Mouse (Mus musculus) hindbrain, embryonic 14.5 days (tissue): ENCODE results near the gene Plekhj1. TPM values are rescaled to one million over a fixed set of nuclear protein-coding genes. Genes with fewer than 3 reads are reported as not detected.

Experiments used
- ATAC-seq: fragments of 200-750 bp; cut with Nextera tagmentation; 2 replicates; pipeline ENCODE4 v1.8.0; 2017; ENCODE audit warnings: moderate number of reproducible peaks, mild to moderate bottlenecking, moderate TSS enrichment, moderate library complexity; ENCODE audit not compliant: low FRiP score
- DNase-seq: peaks from one replicate; pipeline ENCODE4 v3.0.0-alpha.2; 2015; ENCODE audit warnings: low spot score
- H3K27ac ChIP-seq: fragments of 300-500 bp; sonication (generic); 2 replicates; pipeline ENCODE4 v1.5.1; 2014; ENCODE audit warnings: mild to moderate bottlenecking, moderate library complexity
- H3K27me3 ChIP-seq: fragments of 300-500 bp; sonication (generic); 2 replicates; pipeline ENCODE4 v1.6.1; 2014; ENCODE audit warnings: mild to moderate bottlenecking, low read length, mixed read lengths; ENCODE audit not compliant: control insufficient read depth, insufficient read depth
- H3K36me3 ChIP-seq: fragments of 300-500 bp; sonication (generic); replicated peaks from 2 replicates; pipeline ENCODE4 v1.6.1; 2014; ENCODE audit not compliant: control insufficient read depth, insufficient read depth
- H3K4me1 ChIP-seq: fragments of 300-500 bp; sonication (generic); replicated peaks from 2 replicates; pipeline ENCODE4 v1.6.1; 2014; ENCODE audit warnings: antibody characterized with exemption, low read length, mixed read lengths; ENCODE audit not compliant: control insufficient read depth, insufficient read depth
- H3K4me2 ChIP-seq: fragments of 300-500 bp; sonication (generic); replicated peaks from 2 replicates; pipeline ENCODE4 v1.6.1; 2014; ENCODE audit warnings: mild to moderate bottlenecking, moderate library complexity
- H3K4me3 ChIP-seq: fragments of 300-500 bp; sonication (generic); replicated peaks from 2 replicates; pipeline ENCODE4 v1.5.1; 2014; ENCODE audit warnings: mild to moderate bottlenecking, low read length
- H3K9ac ChIP-seq: fragments of 300-500 bp; sonication (generic); 2 replicates; pipeline ENCODE4 v1.6.1; 2014
- H3K9me3 ChIP-seq: fragments of 300-500 bp; sonication (generic); 2 replicates; pipeline ENCODE4 v1.6.1; 2016; ENCODE audit warnings: low read length; ENCODE audit not compliant: control insufficient read depth
- WGBS: fragments of 180-500 bp; shearing (Covaris S2); extraction: QIAGEN DNeasy Blood & Tissue Kit; methylation state at CpG from one replicate; pipeline ENCODE4 v1.1.7; 2014; 5-methylcytosine and 5-hydroxymethylcytosine counted together
- polyA plus RNA-seq: library from polyadenylated mRNA; unstranded; fragments of >200 nt; fragmentation: Nextera tagmentation; extraction: Ambion mirVana; gene quantifications from 2 replicates; pipeline ENCODE4 v1.2.1, GENCODE M21; 2014

Gene Plekhj1
- polyA plus RNA-seq, 1 experiment from 2014 or later: 123 TPM

DNA sequence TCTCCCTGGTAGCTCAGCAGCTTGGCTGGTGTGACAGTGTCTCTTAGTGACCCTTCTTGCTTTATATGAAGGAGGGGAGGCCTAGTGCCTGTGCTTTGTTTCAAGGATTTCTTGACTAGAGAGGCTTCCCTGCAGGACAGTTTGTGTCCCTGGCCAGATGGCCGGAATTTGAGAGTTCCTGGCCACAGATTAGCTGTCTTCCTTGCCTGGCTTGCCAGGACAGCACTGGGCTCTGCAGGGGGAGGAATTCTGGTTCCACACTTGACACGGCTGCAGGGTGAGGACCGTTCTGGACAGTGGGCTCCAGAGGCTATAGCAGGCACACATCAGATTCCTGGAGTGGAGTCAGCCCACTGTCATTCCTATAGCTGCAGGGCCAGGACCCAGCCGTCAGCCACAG, 22.7 kb downstream of the Plekhj1 start:
- Histone ChIP-seq H3K9me3 (no peaks in the 10 kb centered on the region), H3K27ac (no peak overlapping the region), H3K4me3 (no peak overlapping the region), H3K27me3 (no peaks in the 10 kb centered on the region), H3K4me1 (no peaks in the 10 kb centered on the region), H3K36me3 (peaks cover 96% of the 10 kb centered on the region), H3K9ac (no peak overlapping the region), H3K4me2 (no peak overlapping the region)
- 94% methylated on average over 4 of the region's 4 CpGs for WGBS
- ATAC-seq (no peak), DNase-seq (no peak)

DNA sequence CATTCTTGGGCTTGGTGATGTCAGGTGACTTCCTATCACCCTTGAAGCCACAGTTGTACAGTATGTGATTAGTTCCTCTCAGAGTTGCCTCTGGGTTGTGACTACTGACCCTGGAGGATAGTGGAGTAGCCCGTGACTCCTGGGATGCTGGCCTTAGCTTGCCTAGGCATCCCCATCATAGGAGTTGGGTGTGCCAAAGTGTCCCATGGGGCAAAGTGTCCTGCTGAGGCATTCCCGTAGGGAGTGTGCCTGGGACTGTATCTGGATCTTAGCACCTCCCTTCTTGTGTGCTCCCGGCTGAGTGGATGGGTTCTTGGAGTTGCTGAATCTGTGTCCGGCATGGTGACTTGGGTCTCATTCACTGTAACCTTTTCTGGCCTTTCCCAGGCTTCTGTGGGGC, 23.4 kb downstream of the Plekhj1 start:
- no peaks in the 10 kb centered on the region for H3K27me3 ChIP-seq
- no peak for DNase-seq
- H3K27ac ChIP-seq: no peak overlapping the region
- no peaks in the 10 kb centered on the region for H3K9me3 ChIP-seq
- H3K4me3 ChIP-seq: no peak overlapping the region
- 91% methylated on average over 4 of the region's 4 CpGs for WGBS
- no peak overlapping the region for H3K9ac ChIP-seq
- peaks cover 96% of the 10 kb centered on the region for H3K36me3 ChIP-seq
- H3K4me1 ChIP-seq: no peaks in the 10 kb centered on the region
- no peak overlapping the region for H3K4me2 ChIP-seq
- peak; percentile 43; the same call in 1 of the 2 replicates for ATAC-seq

DNA sequence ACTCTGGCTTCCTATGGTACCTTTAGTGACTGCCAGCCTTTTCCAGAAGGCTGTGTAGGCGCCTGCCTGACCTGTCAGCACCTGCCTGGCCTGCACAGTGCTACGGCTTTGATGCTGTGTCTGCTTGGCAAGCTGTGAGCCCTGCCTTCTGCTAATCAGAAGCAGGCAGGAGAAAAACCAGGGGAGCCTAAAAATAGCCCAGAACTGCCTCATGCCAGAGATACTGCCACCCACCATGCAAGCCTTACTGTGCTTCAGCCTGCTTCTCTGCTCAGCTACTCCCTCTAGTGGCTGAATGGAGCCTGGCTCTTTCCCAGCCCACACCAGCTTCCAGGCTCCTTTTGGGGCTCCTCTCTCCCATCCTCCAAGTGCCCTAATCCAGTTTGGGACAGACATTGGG, 23.9 kb downstream of the Plekhj1 start:
- H3K36me3 ChIP-seq: peaks cover 96% of the 10 kb centered on the region
- WGBS: 73% methylated on average over 2 of the region's 2 CpGs
- H3K4me1 ChIP-seq: no peaks in the 10 kb centered on the region
- no peaks in the 10 kb centered on the region for H3K9me3 ChIP-seq
- H3K27me3 ChIP-seq: no peaks in the 10 kb centered on the region
- no peak overlapping the region for H3K9ac ChIP-seq
- no peak overlapping the region for H3K27ac ChIP-seq
- DNase-seq (peak; percentile 77), ATAC-seq (peak; percentile 31; the same call in 1 of the 2 replicates)
- no peak overlapping the region for H3K4me3 ChIP-seq
- H3K4me2 ChIP-seq: no peak overlapping the region

DNA sequence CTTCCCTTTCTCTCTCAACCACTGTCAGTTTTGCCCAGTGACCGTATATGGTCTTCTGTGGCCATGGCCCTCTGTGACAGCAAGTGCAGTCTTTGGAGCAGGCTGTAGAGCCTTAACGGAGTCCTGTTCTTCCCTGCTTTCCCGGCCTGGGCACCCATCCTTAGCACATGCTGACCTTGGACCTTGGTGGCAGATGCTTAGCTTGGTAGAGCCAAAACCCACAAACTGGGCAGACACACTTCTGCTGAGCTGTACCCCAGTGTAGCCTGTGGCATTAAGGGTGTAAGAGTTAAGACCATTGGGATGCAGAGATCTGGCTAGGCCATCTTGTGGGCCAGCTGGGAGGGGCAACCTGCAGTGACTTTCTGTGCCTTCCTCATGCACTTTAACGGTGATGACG, 24.6 kb downstream of the Plekhj1 start:
- Histone ChIP-seq H3K9ac (no peak overlapping the region), H3K27ac (no peak overlapping the region), H3K4me3 (no peak overlapping the region), H3K27me3 (no peaks in the 10 kb centered on the region), H3K36me3 (peaks cover 96% of the 10 kb centered on the region), H3K9me3 (no peaks in the 10 kb centered on the region), H3K4me2 (no peak overlapping the region), H3K4me1 (no peaks in the 10 kb centered on the region)
- DNase-seq (no peak), ATAC-seq (no peak)
- WGBS: 86% methylated on average over 5 of the region's 5 CpGs

DNA sequence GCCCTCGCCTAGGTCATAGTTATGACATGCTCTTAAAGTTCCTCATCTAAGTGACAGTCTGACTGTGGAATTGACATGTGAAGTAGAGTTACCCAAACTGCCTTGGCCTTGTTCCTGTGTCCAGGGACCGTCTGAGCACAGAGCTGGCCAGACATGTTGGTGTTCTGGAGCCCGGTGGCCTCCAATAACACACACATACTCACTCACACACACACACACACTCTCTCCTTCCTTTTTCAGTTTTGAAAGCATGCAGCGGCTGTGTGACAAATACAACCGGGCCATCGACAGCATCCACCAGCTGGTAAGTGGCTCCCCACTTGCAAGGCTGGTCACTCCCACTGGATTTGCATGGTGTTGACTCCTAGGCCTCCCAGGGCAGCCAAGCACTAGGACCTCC, 30.1 kb downstream of the Plekhj1 start:
- Histone ChIP-seq H3K4me3 (no peak overlapping the region), H3K4me1 (no peaks in the 10 kb centered on the region), H3K9ac (no peak overlapping the region), H3K27ac (no peak overlapping the region), H3K4me2 (no peak overlapping the region), H3K9me3 (no peaks in the 10 kb centered on the region), H3K27me3 (no peaks in the 10 kb centered on the region), H3K36me3 (peaks cover 77% of the 10 kb centered on the region)
- ATAC-seq: no peak
- 93% methylated on average over 6 of the region's 6 CpGs for WGBS
- DNase-seq: no peak

DNA sequence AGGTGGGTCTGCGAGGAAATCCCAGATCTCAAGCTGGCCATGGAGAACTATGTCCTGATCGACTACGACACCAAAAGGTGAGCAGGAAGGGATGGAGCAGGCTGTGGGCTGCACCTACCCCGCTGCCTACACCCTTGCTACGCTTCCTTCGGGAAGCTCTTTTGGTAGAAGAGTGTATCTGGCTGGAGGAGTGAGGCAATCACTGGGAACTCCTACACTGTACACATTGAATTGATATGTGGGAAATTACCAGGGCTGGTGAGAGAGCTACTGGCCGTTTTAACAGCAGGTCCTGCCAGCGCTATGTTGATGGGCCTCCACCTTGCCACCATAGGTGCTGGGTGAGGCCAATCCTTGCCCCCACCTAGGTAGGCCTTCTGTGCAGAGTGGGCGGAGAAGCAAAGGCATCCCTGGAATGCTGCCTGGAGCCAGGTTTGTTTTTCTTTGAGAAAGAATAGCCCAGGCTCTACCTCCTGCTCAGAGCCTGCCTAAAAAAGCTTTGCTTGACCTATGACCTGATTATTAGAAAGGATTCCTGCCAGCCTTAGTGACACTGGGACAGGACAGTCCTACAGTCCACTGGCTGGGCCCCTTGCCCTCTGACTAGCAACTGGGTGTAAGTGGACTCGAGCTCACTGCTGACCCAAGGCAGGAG, 32.1 kb downstream of the Plekhj1 start:
- H3K4me1 ChIP-seq: 0 out of 2 replicates have a peak, but pooled peaks cover 4% of the 10 kb centered on the region
- 85% methylated on average over 10 of the region's 10 CpGs for WGBS
- peaks cover 57% of the 10 kb centered on the region for H3K36me3 ChIP-seq
- no peak for DNase-seq
- no peak overlapping the region for H3K27ac ChIP-seq
- no peak overlapping the region for H3K4me3 ChIP-seq
- H3K4me2 ChIP-seq: no peak overlapping the region
- no peak overlapping the region for H3K9ac ChIP-seq
- H3K9me3 ChIP-seq: no peaks in the 10 kb centered on the region
- no peak for ATAC-seq
- no peaks in the 10 kb centered on the region for H3K27me3 ChIP-seq

DNA sequence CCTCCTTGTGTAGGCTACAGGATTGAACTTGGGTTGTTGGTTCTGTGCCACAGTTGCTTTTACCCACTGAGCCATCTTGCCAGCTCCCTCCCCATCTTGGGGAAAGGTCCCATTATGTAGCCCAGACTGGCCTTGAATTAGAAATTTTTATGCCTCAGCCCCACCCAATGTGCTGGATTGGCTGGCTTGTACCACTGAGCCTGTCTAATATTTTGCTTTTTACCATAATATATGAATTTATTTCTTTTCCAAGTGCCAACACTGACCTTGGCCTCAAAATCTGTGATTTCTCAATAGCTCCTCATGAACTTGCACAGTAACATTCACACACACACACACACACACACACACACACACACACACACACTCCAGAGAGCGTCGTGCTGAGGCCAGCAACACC, 32.7 kb downstream of the Plekhj1 start:
- H3K9me3 ChIP-seq: no peaks in the 10 kb centered on the region
- DNase-seq (no peak), ATAC-seq (no peak)
- H3K4me2 ChIP-seq: no peak overlapping the region
- H3K9ac ChIP-seq: no peak overlapping the region
- H3K36me3 ChIP-seq: peaks cover 51% of the 10 kb centered on the region
- no peaks in the 10 kb centered on the region for H3K27me3 ChIP-seq
- H3K4me1 ChIP-seq: peaks cover 4% of the 10 kb centered on the region; the same call in 1 of the 2 replicates
- H3K4me3 ChIP-seq: no peak overlapping the region
- 100% methylated on average over 2 of the region's 2 CpGs for WGBS
- H3K27ac ChIP-seq: no peak overlapping the region

DNA sequence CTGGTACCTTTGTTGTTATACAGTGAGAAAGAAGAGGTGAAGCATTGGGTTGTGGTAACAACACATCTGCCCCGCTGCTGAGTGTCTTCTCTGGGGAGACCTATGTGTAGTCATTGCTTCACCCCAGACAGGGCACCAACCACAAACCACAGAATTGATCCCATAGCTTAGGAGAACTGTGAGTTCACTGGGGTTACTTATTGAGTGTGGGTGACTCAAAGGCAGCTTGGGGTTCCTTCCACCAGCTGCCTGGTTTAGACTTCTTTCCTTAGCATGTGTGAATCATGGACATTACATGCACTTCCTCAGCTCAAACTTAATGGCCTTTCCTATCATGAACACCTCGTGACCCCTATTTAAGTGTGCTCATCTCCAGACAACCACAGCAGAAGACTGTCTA, 34.9 kb downstream of the Plekhj1 start:
- Histone ChIP-seq H3K27me3 (no peaks in the 10 kb centered on the region), H3K4me2 (no peak overlapping the region), H3K4me1 (peaks cover 6% of the 10 kb centered on the region; the same call in 1 of the 2 replicates), H3K9me3 (no peaks in the 10 kb centered on the region), H3K27ac (no peak overlapping the region), H3K9ac (no peak overlapping the region), H3K4me3 (no peak overlapping the region), H3K36me3 (peaks cover 30% of the 10 kb centered on the region)
- ATAC-seq (no peak), DNase-seq (no peak)
- WGBS: 98% methylated on average over 2 of the region's 2 CpGs

DNA sequence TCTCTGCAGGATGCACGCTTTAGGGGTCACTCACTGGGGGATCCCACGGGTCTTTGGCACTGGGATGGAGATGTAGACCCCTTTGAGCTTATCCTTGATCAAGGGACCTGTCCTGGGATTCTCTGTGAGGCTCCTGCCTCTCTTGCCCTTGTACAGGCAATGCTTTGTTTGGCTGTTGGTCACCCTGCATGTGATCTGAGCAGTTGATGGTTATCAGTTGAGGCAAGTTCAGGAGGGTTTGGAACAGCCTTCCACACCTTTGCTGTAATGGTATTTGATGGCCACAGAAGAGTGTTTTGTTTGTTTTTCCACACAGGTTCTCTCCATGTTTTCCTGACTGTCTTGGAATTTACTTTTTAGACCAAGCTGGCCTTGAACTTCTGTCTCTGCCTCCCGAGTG, 36.6 kb downstream of the Plekhj1 start:
- no peak overlapping the region for H3K4me2 ChIP-seq
- peaks cover 23% of the 10 kb centered on the region for H3K4me1 ChIP-seq
- WGBS: 68% methylated on average over 3 of the region's 3 CpGs
- H3K27me3 ChIP-seq: no peaks in the 10 kb centered on the region
- no peak overlapping the region for H3K9ac ChIP-seq
- DNase-seq (no peak), ATAC-seq (no peak)
- no peak overlapping the region for H3K27ac ChIP-seq
- no peak overlapping the region for H3K4me3 ChIP-seq
- peaks cover 13% of the 10 kb centered on the region for H3K36me3 ChIP-seq
- H3K9me3 ChIP-seq: no peaks in the 10 kb centered on the region
